Mouse (Mus musculus): ENCODE measurements around the gene Gstp1.
A peak's percentile ranks its signal among the peaks of the same experiment; 100 is the strongest.

Gstp1 gene

GRCm38 (mm10) chr19:4000119-4000900 lies 37.5 kb downstream of the Gstp1 start, which contains the start of the genes Nudt8 and Gm49405:
Gene Nudt8, plus strand, starts transcription at chr19:4000580.
Gene Gm49405, plus strand, starts transcription at chr19:4000626.
- peak; percentile 92 for DNase-seq (ENCODE audit: low spot score)

- DNase-seq (ENCODE audit: low spot score) = no peak
Observed at GRCm38 (mm10) chr19:3999121-3999730, 38.6 kb downstream of the Gstp1 start.

GRCm38 (mm10) chr19:3998335-3998734 lies 39.5 kb downstream of the Gstp1 start:
- no peak for DNase-seq (ENCODE audit: low spot score)

GRCm38 (mm10) chr19:3997231-3997630 lies 40.6 kb downstream of the Gstp1 start:
- DNase-seq (ENCODE audit: low spot score) = no peak

GRCm38 (mm10) chr19:3996747-3997146 lies 41.0 kb downstream of the Gstp1 start:
- DNase-seq (ENCODE audit: low spot score) = no peak

GRCm38 (mm10) chr19:3996106-3996505 lies 41.7 kb downstream of the Gstp1 start:
- DNase-seq (ENCODE audit: low spot score) = no peak

GRCm38 (mm10) chr19:3995505-3995904 lies 42.3 kb downstream of the Gstp1 start:
- no peak for DNase-seq (ENCODE audit: low spot score)

GRCm38 (mm10) chr19:3994932-3995331 lies 42.9 kb downstream of the Gstp1 start:
- DNase-seq (ENCODE audit: low spot score) = no peak

- DNase-seq (ENCODE audit: low spot score) = no peak
Observed at GRCm38 (mm10) chr19:3992416-3992815, 45.4 kb downstream of the Gstp1 start, which contains the start of gene Tbx10. Gene Tbx10, plus strand, starts transcription at chr19:3992752.

GRCm38 (mm10) chr19:3991966-3992365 lies 45.8 kb downstream of the Gstp1 start:
- DNase-seq (ENCODE audit: low spot score) = no peak

- DNase-seq (ENCODE audit: low spot score) = no peak
Observed at GRCm38 (mm10) chr19:3991562-3991961, 46.2 kb downstream of the Gstp1 start.

- DNase-seq (ENCODE audit: low spot score) = no peak
Observed at GRCm38 (mm10) chr19:3990804-3991203, 47.0 kb downstream of the Gstp1 start.

- no peak for DNase-seq (ENCODE audit: low spot score)
Observed at GRCm38 (mm10) chr19:3988750-3989149, 49.0 kb downstream of the Gstp1 start.

- no peak for DNase-seq (ENCODE audit: low spot score)
Observed at GRCm38 (mm10) chr19:3988066-3988465, 49.7 kb downstream of the Gstp1 start.

GRCm38 (mm10) chr19:3986334-3986733 lies 51.5 kb downstream of the Gstp1 start, which contains the start of gene Acy3:
Gene Acy3, plus strand, starts transcription at chr19:3986570.
- peak; percentile 73 for DNase-seq (ENCODE audit: low spot score)
